Mouse (Mus musculus) cerebellum, adult 9-11 months (tissue): Measurements from ENCODE around the gene Kctd14.

Source experiments
- DNase-seq: peaks from one replicate; pipeline ENCODE4 v3.0.0; 2022

Gene Kctd14

DNA sequence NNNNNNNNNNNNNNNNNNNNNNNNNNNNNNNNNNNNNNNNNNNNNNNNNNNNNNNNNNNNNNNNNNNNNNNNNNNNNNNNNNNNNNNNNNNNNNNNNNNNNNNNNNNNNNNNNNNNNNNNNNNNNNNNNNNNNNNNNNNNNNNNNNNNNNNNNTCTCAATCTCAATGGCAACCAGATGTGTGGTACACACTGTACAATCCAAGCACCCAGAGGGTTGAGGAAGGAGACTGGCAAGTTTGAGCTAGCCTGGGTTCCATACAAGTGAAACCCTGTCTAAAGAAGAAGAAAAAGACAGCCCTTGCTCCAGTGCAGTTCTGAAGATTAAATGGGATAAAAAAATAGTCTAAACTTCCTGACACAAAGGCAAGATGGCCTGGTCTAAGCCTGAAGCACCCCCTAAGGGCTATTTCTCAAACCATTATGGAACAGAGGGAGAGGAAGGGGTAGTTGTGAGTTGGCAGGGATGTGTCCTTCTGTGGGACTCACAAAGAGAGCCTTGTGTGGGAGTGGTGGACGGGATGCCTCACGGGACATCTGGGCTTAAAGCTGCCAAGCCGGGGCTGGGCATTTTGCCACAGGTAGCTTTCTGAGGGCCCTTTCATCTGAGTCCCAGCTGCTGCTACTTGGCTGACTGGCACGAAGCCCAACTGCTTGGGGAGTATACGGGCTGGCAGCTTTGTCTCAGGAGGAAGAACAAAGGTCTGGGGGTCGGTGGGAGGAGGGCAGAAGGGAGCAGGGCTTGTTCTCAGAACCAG lies 4.8 kb upstream of the Kctd14 start:
- DNase-seq, result peak; percentile 85

DNA sequence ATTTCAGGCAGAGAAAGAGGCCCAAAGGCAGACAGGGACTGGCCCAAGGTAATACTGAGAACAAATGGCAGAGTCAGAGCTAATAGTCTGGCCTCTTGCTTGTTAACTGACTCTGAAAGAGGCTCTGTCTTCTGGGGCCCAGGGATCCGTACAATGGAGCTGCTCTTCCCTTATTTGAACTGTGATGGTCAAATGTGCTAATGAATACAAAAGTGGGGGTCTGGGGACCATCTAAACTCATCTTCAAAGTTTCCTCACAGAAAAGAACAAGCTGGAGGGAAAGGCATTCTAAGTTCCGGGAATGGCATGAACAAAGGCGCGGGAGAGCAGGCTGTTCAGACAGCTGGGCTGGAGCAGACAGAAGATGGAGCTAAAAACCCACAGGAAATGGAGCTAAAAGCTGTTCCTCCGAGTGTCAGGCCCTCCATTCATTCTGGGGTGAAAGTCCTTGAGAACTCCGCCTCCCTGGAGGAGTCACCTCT lies 4.0 kb upstream of the Kctd14 start:
- DNase-seq, result no peak

DNA sequence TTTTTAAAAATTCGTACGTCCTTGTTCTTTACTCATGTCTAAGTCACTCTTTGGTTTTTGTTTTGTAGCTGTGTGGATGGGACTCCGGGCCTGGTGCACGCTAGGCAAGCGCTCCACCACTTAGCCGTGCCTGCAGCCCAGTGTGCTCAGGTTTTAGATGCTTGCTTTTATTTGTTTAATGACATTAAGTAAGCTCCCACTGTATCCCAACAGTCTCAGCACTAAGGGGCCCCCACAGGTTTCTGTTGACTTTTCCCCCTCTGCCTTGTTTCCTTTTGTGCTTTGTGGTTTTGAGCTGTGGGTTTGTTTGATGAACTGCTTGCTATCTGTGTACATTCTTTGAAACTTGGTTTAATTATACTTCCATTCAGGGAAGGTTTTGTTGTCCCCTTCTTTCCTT lies 1.1 kb downstream of the Kctd14 start:
- no peak for DNase-seq

DNA sequence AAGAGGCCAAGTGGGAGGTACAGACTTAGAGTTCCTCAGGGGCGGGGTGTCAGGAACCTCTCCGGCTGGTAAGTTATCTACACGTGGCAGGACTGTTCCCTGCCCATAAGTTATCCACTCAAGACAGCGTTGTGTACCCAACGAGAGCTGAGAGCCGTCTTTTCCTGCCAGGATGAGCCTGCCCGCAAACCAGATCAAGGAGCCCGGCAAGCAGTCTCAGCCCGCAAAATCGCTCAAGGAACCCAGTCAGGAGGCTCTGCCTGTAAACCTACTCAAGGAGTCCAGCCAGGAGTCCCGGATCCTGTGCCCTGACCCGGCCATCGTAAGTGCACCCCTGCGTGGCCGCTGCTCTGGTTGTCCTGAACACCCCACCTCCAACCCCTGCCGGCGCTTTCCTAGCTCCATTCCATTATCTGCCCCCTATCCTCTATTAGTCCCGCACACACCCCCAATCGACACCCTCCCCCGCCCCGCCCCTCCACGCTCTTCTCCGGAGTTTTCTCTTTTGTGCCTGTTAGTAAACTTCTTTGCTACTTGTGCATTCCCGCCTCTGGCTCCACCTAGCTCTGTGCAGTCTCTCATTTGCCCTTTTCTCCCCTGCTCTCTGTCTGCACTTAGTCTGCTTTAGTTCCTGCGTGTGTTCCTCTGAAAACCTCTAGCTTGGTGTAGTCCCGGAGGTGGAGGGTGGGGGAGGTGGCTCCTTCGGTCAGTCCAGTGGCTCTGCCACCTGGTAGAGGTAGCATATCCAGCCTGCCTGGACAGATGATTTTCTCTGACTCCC lies 2.2 kb downstream of the Kctd14 start:
- DNase-seq, result no peak

DNA sequence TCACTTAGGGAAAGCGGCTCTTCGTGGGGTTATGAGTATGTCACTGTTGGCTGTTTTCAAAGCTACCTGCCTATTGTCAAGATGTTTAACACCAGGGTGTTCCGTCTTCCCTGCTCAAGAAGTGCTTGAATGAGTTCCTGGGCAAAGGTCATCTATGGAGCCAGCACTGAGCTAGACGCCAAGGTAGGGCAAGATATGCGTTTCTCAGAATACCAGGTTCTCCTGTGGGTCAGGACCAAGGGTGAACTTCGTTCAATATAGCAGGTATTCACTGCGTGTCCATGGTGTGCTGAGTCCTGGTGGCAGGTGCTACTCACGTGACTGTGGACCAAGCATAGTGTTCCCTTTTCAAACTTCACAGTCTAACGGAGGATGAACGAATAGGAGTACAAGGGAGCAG lies 3.7 kb downstream of the Kctd14 start:
- DNase-seq, result no peak

DNA sequence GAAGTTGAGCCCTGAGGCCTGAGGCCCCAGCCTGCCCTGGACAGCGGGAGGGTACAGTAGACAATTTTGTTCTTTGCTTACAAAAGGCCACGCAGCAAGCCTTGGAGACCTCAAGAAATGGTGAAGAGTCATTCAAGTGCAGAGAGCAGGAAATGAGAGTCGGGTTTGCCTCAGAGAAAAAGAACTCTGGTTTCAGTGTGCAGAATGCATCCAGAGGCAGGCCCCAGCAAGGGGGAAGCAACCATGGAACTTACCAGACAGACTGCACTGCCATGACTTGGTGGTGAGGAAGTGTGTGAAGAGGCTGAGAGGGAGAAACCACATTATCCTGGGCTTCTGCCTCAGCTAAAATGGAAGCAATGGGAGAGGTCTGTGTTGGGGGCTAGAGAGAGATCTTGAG lies 4.5 kb downstream of the Kctd14 start:
- no peak for DNase-seq

DNA sequence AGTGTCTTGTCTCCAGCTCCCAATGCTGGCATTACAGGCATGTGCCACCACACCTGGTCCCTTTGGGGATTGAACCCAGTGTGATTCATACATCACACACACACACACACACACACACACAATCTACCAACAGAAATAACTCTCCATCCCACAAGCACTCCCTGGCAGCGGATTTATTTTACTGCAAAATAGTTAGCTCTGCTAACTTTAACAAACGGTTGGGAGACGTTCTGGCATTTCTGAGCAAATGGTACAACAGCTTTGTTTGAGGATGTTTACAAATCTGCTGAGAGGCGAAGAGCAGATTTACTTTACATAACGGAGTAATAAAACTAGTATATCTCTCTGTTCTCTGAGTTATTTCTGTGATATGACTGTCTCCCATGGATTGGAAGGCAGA lies 21.9 kb downstream of the Kctd14 start:
- DNase-seq, result no peak

DNA sequence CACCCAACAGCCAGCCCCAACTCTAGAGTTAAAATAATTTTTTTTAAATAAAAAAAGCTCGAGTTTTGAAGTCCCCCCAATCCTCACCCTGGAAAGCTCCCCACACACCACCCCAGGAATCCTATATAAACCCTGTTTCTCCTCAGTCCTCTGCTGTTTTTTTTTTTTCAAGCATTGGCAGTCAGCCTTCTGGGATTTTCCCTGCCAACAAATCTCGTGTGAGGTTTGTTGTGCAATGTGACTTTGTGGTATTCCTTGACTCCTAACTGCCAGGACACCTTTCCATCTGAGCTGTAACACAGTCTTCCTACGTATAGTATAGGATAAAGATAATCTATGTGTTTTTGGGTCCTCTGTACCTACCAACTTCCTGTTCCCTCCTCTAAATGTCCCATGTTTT lies 28.2 kb downstream of the Kctd14 start:
- DNase-seq, result no peak

DNA sequence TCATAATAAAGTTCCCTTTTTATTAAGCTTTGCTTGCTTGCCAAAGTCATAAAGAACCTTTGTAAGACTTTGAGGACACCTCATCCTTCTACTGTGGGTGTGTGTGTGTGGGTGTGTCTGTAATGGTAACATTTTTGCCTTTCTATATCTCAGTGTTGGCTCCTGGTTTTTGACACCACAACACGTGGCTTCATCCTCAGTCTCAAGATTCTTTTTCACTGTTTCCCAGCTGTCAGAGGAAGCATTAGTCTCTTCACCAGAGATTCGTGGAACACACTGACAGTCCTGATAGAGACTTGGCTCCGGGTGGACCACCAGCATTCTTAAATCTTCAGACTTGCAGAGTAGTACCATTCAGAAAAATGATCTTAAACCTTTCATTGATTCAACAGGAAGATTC lies 29.2 kb downstream of the Kctd14 start:
- no peak for DNase-seq

DNA sequence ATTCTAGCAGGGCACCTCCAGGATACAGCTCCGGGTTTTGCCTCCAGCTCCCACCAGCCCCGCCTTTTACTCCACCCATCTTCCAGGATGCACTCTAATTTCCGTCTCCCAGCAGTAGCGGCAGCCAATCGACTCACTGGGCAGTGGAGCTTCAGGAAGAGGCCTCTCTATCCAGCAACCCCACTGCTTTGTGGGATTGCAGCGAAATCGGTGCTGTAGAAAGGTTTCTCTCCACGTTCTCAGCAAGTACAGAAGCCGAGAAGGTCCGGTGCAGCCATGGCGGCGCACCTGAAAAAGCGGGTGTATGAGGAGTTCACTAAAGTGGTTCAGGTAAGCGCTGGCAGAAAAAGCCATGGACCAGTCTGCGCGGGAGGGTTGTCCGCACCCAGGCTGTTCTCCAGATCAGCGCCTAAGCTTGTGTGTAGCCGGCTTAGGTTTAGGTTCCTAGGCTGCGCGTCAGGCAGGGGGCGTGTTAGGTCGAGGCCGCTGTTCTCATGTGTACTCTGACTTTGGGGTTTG lies 29.8 kb downstream of the Kctd14 start, which contains the start of gene Ints4:
Gene Ints4 (plus strand): TSS at position 136 of the 519 bp plus-strand sequence.
- peak; percentile 96 for DNase-seq

DNA sequence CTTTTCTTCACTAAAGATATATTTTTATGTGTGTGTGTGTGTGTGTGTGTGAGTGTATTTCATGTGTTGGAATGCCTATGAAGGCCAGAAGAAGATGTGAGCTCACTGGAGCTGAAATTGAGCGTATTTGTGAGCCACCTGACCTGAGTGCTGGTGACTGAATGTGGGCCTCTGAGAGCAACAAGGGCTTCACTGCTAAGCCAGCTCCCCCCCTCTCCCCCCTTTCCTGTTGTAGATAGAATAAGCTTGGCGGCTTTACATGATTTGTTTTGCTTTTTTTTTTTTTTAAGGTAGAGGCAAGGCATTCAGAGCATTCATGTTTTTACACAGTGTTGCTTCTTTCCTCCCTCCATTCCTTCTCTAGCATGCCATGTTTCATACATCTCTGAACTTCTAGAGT lies 32.3 kb downstream of the Kctd14 start:
- DNase-seq, result no peak

DNA sequence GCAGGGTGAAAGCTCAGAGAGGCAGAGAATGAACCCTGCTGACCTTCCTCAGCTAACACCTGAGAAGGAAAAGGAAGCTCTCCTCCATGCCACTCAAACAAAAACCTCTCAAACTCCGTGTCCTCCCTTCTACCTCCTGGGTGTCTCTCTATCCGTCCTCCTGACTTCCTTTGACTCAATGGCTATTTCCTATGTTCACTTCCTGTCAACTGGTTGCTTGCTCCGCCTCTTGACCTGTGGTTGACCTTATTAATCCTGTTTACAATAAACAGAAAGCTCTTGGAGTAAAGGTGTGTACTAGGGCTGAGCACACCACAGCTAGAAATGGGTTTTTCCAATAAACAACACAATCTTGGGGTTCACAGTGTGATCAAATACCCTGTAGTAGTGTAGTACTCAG lies 40.0 kb downstream of the Kctd14 start:
- no peak for DNase-seq

DNA sequence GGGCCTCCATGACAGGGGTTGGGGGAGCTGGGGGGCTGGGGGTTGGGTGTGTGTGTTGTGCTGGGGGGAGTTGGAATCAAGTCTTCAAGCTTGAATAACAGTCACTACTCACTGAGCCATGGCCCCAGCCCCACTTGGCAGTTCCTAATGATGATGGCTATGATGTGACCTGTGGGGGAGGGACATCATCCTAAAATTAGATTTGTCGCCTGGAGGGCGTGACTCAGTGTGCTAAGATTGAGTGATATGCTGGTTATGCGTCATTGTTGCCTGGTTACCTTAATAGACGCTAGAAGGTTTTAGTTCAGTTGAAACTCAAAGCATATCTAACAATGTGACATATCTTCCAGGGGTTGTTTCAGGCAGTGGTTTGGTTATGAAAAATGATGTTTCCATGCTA lies 41.3 kb downstream of the Kctd14 start:
- no peak for DNase-seq

DNA sequence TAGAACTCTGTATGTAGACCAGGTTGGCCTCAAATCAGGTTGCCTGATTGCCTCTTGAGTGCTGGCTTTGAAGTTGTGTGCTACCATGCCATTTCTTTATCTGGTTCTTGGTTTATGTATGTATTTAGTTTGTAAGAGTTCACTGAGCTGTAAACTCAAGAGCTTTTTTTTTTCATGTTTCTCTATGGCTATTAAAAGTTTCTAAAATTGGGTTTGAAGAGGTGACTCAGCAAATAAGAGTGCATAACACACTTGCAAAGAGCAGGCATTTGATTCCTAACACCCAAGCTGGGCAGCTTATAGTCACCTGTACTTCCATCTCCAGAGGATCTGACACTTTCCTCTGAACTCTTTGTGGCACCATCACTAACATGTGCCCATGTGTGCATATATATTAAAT lies 43.9 kb downstream of the Kctd14 start:
- no peak for DNase-seq

DNA sequence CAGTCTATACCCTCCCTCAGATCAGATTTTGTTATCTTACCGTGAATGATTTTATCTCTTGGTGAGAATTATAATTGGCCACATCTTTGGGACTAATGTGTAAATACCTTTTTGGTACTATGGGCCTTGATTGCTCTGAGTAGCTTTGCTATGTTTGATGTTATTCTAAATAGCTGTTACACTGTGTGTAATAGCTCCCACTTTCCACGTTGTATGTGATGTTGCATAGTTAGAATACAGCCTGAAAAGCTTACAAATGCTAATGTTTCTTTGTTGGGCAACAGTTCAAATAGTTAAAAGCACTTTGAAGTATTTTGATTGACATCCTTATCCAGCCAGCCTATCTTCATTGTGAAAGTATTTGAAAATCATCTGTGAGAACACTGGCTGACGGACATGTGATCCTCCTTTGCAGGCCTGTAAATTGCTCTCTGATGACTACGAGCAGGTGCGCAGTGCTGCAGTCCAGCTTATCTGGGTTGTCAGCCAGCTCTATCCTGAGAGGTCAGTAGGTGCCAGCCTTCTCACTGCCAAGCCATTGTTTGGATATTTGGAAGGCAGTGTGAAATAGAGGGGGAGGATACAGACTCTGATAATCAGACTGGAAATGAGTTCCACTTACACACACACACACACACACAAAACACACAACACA lies 49.6 kb downstream of the Kctd14 start:
- peak; percentile 88 for DNase-seq
